Mouse (Mus musculus) layer of hippocampus, adult 9-11 months (tissue): Measurements from ENCODE around the gene Lrfn4.

Source experiments
- DNase-seq: peaks from one replicate; pipeline ENCODE4 v3.0.0; 2022

The Lrfn4 gene

GRCm38 (mm10) chr19:4615151-4616093 lies at the start of gene Lrfn4:
TSS of gene Lrfn4 (minus strand) at chr19:4615667.
- DNase-seq = peak; percentile 92

- DNase-seq = no peak
Observed at GRCm38 (mm10) chr19:4658156-4658555, 42.7 kb upstream of the Lrfn4 start.

GRCm38 (mm10) chr19:4646917-4647492 lies 31.5 kb upstream of the Lrfn4 start:
- peak; percentile 63 for DNase-seq

- DNase-seq = peak; percentile 85
Observed at GRCm38 (mm10) chr19:4644271-4644670, 28.8 kb upstream of the Lrfn4 start.

GRCm38 (mm10) chr19:4635986-4636385 lies 20.5 kb upstream of the Lrfn4 start:
- DNase-seq = no peak

GRCm38 (mm10) chr19:4628819-4629218 lies 13.4 kb upstream of the Lrfn4 start:
- DNase-seq = no peak

GRCm38 (mm10) chr19:4625829-4626535 lies 10.5 kb upstream of the Lrfn4 start:
- no peak for DNase-seq

- DNase-seq = peak; percentile 83
Observed at GRCm38 (mm10) chr19:4625179-4625828, 9.8 kb upstream of the Lrfn4 start, which contains the start of gene Rce1. TSS of gene Rce1 (minus strand) at chr19:4625641.

GRCm38 (mm10) chr19:4624406-4625178 lies 9.1 kb upstream of the Lrfn4 start:
- no peak for DNase-seq

- no peak for DNase-seq
Observed at GRCm38 (mm10) chr19:4624006-4624405, 8.5 kb upstream of the Lrfn4 start.

- DNase-seq = no peak
Observed at GRCm38 (mm10) chr19:4623419-4623818, 8.0 kb upstream of the Lrfn4 start.

GRCm38 (mm10) chr19:4622780-4623179 lies 7.3 kb upstream of the Lrfn4 start:
- no peak for DNase-seq

- no peak for DNase-seq
Observed at GRCm38 (mm10) chr19:4620721-4621120, 5.3 kb upstream of the Lrfn4 start.

- no peak for DNase-seq
Observed at GRCm38 (mm10) chr19:4619461-4619860, 4.0 kb upstream of the Lrfn4 start.

- DNase-seq = peak; percentile 26
Observed at GRCm38 (mm10) chr19:4618183-4618582, 2.7 kb upstream of the Lrfn4 start.

GRCm38 (mm10) chr19:4616546-4616945 lies 1.1 kb upstream of the Lrfn4 start:
- DNase-seq = no peak

GRCm38 (mm10) chr19:4614305-4615150 lies 939 bp downstream of the Lrfn4 start:
- DNase-seq = no peak

- DNase-seq = no peak
Observed at GRCm38 (mm10) chr19:4613464-4614304, 1.8 kb downstream of the Lrfn4 start.

- DNase-seq = no peak
Observed at GRCm38 (mm10) chr19:4612181-4612961, 3.1 kb downstream of the Lrfn4 start.
